Mouse (Mus musculus): ENCODE data around the gene Ugt2b5. TPM values are rescaled to one million over a fixed set of nuclear protein-coding genes. Genes with fewer than 3 reads are reported as not detected.

Ugt2b5 gene
- polyA plus RNA-seq, 1 experiment from 2014 or later, result not detected

- H3K36me3 ChIP-seq (ENCODE audit: control insufficient read depth, insufficient read depth, low read length), result no peaks in the 10 kb centered on the region
- no peaks in the 10 kb centered on the region for H3K4me1 ChIP-seq (ENCODE audit: control insufficient read depth, insufficient read depth, low read length)
- no peak overlapping the region for H3K4me3 ChIP-seq (ENCODE audit: low read depth, low read length)
- H3K9ac ChIP-seq (ENCODE audit: low read depth, low read length), result no peak overlapping the region
- H3K27me3 ChIP-seq (replicated peaks; ENCODE audit: control insufficient read depth, insufficient read depth, low read length), result no peaks in the 10 kb centered on the region
- no peaks in the 10 kb centered on the region for H3K9me3 ChIP-seq (ENCODE audit: control insufficient read depth, low read length)
- ATAC-seq (ENCODE audit: low read depth) (no peak), DNase-seq (ENCODE audit: low spot score) (no peak)
- H3K4me2 ChIP-seq (ENCODE audit: low read depth, low read length), result no peak overlapping the region
- H3K27ac ChIP-seq (replicated peaks; ENCODE audit: low read depth, low read length), result no peak overlapping the region
Measured at GRCm38 (mm10) chr5:87089264-87089663, 50.9 kb downstream of the Ugt2b5 start.

GRCm38 (mm10) chr5:87086269-87086668 lies 53.8 kb downstream of the Ugt2b5 start:
- Histone ChIP-seq H3K27ac (replicated peaks; ENCODE audit: low read depth, low read length) (no peak overlapping the region), H3K27me3 (replicated peaks; ENCODE audit: control insufficient read depth, insufficient read depth, low read length) (no peaks in the 10 kb centered on the region)
- 75% methylated on average over 3 of the region's 3 CpGs for WGBS

More at GRCm38 (mm10) chr5:87086269-87086668, 53.8 kb downstream of the Ugt2b5 start:
- DNase-seq (ENCODE audit: low spot score), result no peak
- Histone ChIP-seq H3K9me3 (ENCODE audit: control insufficient read depth, low read length) (no peaks in the 10 kb centered on the region), H3K36me3 (ENCODE audit: control insufficient read depth, insufficient read depth, low read length) (no peaks in the 10 kb centered on the region), H3K4me3 (ENCODE audit: low read depth, low read length) (no peak overlapping the region), H3K4me2 (ENCODE audit: low read depth, low read length) (no peak overlapping the region), H3K4me1 (ENCODE audit: control insufficient read depth, insufficient read depth, low read length) (no peaks in the 10 kb centered on the region), H3K9ac (ENCODE audit: low read depth, low read length) (no peak overlapping the region)
- no peak for ATAC-seq (ENCODE audit: low read depth)

Other genes starting within 250 kb of the Ugt2b5 start
- 0.04 TPM in 1 of 2 replicates, not detected in the other for gene Ugt2b34, start 233.4 kb downstream of the Ugt2b5 start, polyA plus RNA-seq (2014; fragmentation: Nextera tagmentation; extraction: Ambion mirVana)
- not detected in 2 replicates for gene Ugt2b1, start 213.8 kb downstream of the Ugt2b5 start, polyA plus RNA-seq (2014; fragmentation: Nextera tagmentation; extraction: Ambion mirVana)
- gene Ugt2b35, start 139.5 kb downstream of the Ugt2b5 start, polyA plus RNA-seq (2014; fragmentation: Nextera tagmentation; extraction: Ambion mirVana), result not detected in 2 replicates
- 0.14 and 0.46 TPM in 2 replicates for gene Ugt2b36, start 47.8 kb downstream of the Ugt2b5 start, polyA plus RNA-seq (2014; fragmentation: Nextera tagmentation; extraction: Ambion mirVana)
- not detected in 2 replicates for gene Ugt2b37, start 114.5 kb upstream of the Ugt2b5 start, polyA plus RNA-seq (2014; fragmentation: Nextera tagmentation; extraction: Ambion mirVana)
- gene Ugt2a3, start 196.9 kb upstream of the Ugt2b5 start, polyA plus RNA-seq (2014; fragmentation: Nextera tagmentation; extraction: Ambion mirVana), result not detected in 2 replicates

Data from embryonic facial prominence, embryonic 14.5 days (tissue).